18 mouse cellular contexts compared by ENCODE assay signal in the genomic region with DNA sequence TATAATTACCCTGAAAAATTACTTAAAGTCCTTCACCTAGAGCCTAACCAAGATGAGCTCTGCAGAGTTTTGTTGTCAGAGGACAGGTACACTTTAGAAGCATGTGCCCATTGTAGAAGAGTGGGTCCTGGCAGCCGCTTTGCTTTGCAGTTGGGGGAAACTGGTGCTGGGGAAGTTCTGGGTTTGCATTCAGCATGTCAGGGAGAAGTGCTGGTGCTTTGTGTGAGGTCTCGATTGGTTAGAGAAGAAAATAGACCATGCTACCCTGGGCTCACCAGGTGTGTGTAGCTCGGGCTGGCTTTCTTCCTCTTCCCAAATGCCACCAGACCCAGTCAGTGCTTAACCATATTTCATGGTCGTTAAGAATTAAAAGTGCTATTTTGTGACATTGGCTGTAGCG.
"Had no signal": no experiment of that assay in that cellular context is flagged by ENCODE, and none has a peak within 500 bp of the region (broad histone marks: within the 10 kb centered on the region; RNA-seq: fewer than 3 reads in every experiment).

No protein-coding gene starts in this region.

- H3K9ac ChIP-seq: liver, embryonic 15.5 days; liver, postnatal 0 days; lung, embryonic 15.5 days; midbrain, embryonic 13.5 days; neural tube, embryonic 12.5 days; stomach, embryonic 15.5 days had no signal

- DNase-seq: liver, postnatal 0 days; lung, adult 2 months; lung, postnatal 14 days; lung, postnatal 36 days; right cerebral cortex, postnatal 14 days; thymus, postnatal 25 days; thymus, postnatal 4 days had no signal

- H3K4me3 ChIP-seq: liver, embryonic 15.5 days; lung, embryonic 15.5 days; megakaryocyte, embryonic 14.5 days; midbrain, embryonic 13.5 days; neural tube, embryonic 12.5 days; stomach, embryonic 15.5 days had no signal

- H3K4me2 ChIP-seq: liver, embryonic 15.5 days; lung, embryonic 15.5 days; midbrain, embryonic 11.5 days; midbrain, embryonic 13.5 days; neural tube, embryonic 12.5 days; stomach, embryonic 15.5 days had no signal

- H3K9me3 ChIP-seq: liver, embryonic 15.5 days; lung, embryonic 15.5 days; megakaryocyte, embryonic 14.5 days; midbrain, embryonic 13.5 days; neural tube, embryonic 12.5 days; stomach, embryonic 15.5 days had no signal

- H3K27ac ChIP-seq: liver, embryonic 15.5 days; lung, embryonic 15.5 days; macrophage; midbrain, embryonic 13.5 days; neural tube, embryonic 12.5 days; stomach, embryonic 15.5 days; stomach, postnatal 0 days had no signal

- H3K4me1 ChIP-seq: liver, embryonic 15.5 days; neural tube, embryonic 12.5 days; stomach, embryonic 15.5 days had no signal

- H3K27me3 ChIP-seq: liver, embryonic 15.5 days; lung, embryonic 15.5 days; megakaryocyte, embryonic 14.5 days; midbrain, embryonic 13.5 days; neural tube, embryonic 12.5 days; stomach, embryonic 15.5 days had no signal

- H3K36me3 ChIP-seq: liver, embryonic 15.5 days; lung, embryonic 15.5 days; midbrain, embryonic 13.5 days; neural tube, embryonic 12.5 days; stomach, embryonic 15.5 days had no signal

- ATAC-seq: liver, postnatal 0 days; lung, postnatal 0 days; midbrain, embryonic 13.5 days; midbrain, embryonic 16.5 days had no signal
